Mouse (Mus musculus): ENCODE results near the gene Ankrd11.

GRCm38 (mm10) chr8:122893451-122893850 lies 148.6 kb downstream of the Ankrd11 start:
- TF ChIP-seq CTCF (IDR thresholded peaks at IDR 0.05; ENCODE audit: low read depth): no peak
- no peak for TF ChIP-seq EP300 (IDR thresholded peaks at IDR 0.05; ENCODE audit: low read depth)
